Mouse (Mus musculus) G1E (cell line): Measurements from ENCODE around the gene Msx3.

ENCODE experiments used
- CTCF ChIP-seq: IDR thresholded peaks from 2 replicates; pipeline ENCODE4 v1.5.1; 2012; ENCODE audit warnings: low read depth, low read length, inconsistent platforms, mixed read lengths
- TAL1 ChIP-seq: conservative IDR thresholded peaks from 2 replicates; pipeline ENCODE4 v1.6.1; 2012; ENCODE audit warnings: low read depth, low read length, inconsistent platforms, mixed read lengths

- TF ChIP-seq CTCF, result no peak
- no peak for TF ChIP-seq TAL1
These were observed 13.4 kb upstream of the Msx3 start for GRCm38 (mm10) chr7:140062307-140062706.
